Mouse (Mus musculus) 3134 (cell line): ENCODE data around the gene Akap6.
"Not testable (repeated sequence)": the region's sequence is repeated elsewhere in the genome, so short reads cannot be mapped to it uniquely, and the experiment has no call there.

ENCODE experiments used
- DNase-seq: peaks from one replicate; pipeline ENCODE4 v3.0.0-alpha.2; 2011; ENCODE audit warnings: low spot score; ENCODE audit not compliant: insufficient read length; ENCODE audit errors: extremely low read depth

Gene Akap6

DNA sequence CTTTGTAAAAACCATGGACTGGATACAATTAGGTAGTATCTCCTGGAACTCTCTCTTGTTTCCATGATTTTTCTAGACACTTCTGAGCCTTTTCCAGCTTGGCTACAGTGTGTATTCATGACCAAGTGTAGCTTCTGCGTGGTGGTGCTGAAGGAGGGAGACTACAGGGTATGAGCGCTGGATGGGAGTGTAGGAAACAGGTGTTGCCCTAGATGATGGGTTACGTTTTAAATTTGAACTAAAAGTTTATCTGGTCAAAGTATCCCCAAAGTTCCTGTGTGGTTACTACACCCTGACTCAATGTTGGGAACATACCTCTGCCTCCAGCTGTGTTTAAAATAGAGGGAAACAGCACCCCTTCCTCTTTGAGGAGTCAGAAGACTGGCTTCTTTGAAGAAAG, 12.2 kb downstream of the Akap6 start:
- DNase-seq, result no peak

DNA sequence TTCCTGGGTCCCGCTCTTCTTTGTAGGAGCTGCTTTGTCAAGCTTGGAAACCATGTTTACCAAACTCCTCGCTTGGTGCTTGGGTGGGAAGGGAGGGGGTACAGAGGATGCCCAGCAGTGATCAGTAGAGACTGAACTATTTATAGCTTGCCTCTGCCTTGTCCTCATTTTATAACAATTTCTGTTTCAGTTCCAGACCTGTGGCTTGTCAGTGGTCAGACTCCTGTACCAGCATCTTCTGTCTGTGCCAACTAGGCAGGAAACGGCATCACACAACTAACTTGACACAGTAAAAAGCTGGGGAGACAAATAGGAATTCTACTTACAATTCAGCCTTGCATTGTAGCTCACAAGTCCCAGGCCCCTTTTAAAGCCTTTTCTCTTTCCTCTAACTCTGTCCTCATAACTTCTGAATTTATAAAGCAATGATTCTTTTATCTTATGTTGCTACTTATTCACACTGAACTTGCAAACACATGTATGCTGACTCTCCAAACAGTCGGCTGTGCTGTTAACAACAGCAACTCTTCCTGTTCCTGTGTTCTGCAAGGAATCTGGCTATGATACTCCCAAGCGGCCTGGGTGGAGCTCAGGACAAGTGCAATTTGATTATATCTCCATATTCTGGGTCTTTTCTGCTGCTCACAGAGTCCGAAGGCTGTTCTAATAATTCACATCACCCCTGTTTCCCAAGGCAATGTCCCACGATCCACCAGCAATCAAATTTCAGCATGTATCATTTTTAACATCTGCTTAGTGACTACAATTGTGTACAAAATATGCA, 12.9 kb downstream of the Akap6 start:
- DNase-seq, result no peak

DNA sequence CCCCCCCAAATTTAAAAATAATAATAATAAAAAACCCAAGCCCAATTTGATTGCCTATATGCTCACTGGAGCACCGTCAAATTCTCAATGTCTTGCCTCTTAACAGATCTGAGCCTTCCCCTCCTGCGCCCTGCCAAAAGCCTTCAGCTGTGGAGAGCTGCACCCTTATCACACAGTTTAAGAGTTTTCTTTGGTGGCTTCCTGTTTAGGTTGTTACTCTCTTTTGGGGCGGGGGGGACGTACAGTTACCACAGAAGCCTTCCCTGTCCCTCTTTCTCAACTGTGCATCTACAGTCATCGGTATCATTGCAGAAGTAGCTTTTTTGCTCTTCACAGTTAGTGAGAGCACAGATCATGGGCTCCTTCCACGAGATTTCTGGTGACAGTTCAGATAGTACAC, 19.2 kb downstream of the Akap6 start:
- DNase-seq, result no peak

DNA sequence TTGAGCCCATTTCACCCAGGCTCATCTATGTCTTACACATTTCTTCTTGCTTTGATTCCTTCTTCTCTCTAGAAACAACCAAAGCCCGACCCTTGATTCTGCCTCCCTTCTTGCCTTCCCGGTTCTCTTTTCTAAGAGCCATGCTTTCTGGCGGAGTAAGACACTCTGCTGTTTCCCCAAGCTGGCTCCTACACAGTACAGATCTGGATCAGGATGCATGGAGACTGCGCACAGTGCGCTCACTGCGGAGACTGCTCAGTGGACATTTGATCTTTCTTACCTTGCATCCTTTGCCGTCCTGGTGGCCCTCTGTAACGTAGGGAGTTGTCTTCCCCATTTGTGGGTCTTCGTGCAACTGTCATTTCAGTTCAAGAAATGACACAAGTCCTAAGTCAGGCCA, 20.0 kb downstream of the Akap6 start:
- DNase-seq, result no peak

DNA sequence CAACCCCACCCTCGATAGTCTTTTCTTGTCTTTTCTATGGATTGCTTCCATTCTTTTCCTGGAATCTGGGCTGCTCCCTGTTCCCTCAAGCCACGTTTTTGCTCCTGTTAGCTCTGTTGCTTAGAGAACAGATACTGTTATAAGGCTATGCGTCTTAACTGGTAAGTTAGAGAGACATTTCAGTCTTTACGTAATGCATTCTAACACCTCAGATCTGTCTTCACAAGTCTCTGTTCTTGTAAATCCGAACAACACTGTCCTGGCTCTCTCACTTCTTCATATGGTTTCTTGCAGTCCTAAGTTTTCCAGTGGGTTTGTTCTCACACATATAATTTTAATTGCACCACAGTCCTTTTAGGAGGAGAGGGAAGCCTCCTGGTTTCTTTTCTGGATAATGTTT, 20.5 kb downstream of the Akap6 start:
- no peak for DNase-seq

DNA sequence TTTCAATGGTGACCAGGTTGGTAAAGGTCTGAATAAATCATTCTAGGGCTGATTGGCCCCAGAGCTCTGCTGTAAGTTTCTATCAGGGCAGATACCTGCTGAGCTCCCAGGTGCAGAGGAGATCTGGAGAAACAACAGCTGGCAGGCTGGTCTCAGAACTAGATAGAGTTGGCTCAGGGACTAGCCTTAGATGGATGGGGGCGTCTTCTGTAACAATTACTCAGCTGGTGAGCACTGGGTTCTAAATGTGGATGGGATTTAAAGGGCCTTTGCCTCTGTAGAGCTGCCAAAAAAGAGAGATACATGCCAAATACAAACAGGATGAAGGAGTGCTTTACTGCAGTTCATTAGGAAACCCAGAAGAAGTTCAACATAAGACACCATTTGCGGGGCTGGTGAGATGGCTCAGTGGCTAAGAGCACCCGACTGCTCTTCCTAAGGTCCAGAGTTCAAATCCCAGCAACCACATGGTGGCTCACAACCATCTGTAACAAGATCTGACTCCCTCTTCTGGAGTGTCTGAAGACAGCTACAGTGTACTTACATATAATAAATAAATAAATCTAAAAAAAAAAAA, 24.9 kb downstream of the Akap6 start:
- not testable (repeated sequence) for DNase-seq

DNA sequence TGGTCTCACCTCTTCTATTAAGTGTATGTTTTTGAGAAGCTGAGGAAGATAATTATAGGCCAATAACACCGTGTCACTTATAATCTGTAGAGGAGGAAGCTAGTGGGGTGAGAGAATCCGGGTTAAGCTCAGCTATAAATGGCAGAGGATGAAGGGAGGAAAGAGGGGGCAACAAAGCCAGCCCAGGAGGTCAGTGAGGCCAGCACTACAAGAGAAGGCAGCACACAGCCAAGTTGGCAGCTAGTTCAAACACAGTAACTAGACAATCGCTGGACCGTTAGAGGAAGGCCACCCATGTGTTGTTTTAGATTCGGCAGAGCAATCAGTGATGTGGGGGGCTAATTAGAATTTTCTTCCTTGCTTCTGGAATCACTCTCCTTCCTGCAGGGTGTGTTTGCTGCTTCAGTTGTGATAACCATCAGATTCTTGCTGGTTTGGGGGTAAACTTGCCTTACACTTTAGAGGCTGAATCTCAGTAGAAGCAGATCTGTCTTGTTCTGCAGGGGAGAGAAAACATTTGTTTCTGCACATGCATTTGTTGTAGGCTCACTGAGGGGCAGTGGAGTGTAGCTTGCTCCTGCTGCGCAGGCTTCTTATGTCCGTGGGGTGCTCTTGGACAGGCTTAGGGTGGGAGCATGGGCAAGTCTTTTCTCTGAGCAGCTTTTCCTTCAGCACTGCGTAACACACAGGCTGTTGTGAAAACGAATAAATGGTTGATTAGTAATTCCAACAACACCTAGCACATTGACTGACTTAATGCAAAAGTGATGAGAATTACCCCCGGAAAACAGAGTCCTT, 27.4 kb downstream of the Akap6 start:
- no peak for DNase-seq

DNA sequence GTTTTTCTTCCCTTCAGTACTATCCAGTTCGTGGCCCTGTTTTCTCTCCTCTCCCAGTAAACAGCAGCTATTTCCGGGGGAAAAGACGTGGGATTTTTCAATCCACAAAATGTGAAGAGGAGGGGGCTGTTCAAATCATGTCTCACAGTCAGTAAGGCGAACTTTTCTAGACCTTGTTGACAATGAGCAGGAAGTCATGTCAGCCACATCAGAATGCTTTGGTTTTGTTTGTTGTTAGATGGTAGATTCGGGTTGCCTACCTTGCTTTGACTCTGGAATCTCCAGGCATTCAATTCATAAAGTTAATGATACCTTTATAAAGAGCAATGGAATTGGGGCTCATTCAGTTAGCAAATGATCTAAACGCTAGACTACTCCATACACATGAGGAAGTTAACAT, 30.2 kb downstream of the Akap6 start:
- DNase-seq, result no peak

DNA sequence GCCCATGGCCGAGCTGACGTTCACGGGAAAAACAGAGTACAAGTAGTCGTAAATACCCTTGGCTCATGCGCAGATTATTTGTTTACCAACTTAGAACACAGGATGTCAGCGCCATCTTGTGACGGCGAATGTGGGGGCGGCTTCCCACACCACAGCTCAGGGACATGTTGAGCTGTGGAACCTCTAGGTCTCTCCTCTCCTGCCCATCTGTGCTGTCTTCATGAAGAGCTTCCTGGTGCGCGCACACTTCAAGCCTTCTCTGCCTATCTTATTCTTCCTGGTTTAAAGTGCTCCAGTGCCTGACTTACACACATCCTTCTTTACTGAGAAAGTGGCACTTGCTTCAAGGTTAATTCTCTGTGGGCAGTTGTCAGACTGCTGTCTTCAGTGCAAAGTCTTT, 36.0 kb downstream of the Akap6 start:
- DNase-seq, result not testable (repeated sequence)

DNA sequence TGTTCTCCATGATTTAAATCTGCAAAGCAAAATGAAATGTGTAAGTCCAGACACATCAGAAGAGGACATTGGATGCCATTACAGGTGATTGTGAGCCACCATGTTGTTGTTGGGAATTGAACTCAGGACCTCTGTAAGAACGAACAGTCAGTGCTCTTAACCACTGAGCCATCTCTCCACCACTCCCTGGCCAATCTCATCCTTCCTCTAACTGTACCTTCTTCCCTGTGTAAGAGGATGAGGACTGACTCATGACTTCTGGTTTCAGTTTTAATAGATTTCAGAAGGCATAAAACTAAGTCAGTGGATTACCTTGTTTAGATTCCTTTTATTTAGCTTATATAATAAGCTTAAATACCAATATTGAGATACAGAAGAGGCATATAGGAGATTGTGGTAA, 38.0 kb downstream of the Akap6 start:
- DNase-seq, result no peak

DNA sequence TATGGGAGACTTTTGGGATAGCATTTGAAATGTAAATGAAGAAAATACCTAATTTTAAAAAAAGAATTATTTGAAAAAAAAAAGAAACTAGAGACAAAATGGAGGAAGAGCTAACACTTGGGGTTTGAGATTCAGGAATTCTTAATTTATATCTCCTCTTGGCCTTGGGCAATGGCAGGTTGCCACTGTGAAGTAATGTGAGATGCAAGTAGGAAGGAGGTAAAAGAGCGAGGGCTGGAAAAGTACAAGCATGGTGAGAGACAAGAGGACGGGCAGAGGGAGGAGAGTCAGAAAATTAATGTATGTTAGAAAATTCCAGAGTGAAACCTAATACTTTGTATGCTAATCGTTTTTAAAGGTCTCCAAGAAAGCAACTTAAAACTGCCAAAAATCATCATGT, 40.1 kb downstream of the Akap6 start:
- DNase-seq, result no peak

DNA sequence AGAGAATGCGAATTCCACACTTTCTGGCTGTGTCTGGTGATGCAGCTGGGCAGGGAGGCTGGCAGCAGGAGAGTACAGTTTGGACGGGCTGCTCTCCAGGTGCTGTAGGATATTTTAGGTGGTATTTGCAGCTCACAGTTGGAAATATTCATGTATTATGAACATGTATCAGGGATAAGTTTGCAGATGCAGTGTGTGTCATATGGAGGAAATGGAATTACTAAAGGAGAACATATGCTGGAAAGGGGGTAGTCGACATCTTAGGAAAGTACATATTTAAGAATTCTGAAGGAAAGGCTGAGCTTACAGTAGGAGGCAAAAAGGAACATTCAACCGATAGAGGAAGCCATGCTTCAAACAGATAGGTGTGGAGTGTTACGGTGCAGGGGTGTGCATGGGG, 42.6 kb downstream of the Akap6 start:
- DNase-seq, result no peak

DNA sequence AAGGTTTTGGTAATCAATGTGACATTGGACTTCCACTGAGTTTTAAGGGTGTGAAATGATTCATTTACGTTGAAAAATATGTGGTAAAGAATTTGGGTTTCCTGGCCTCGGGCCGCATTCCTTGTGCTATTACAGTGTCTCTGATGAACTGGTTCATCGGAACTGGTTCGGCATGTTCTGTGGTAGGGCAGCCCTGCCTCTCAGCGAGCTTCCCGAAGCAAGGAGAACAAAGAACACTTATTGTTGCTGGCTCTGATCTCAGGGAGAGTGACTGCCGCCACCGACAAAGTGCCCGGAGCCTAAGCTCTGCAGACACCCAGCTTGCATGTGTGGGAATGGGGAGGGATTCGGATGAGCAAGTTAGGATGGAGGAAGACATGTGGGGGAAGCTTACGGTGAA, 50.8 kb downstream of the Akap6 start:
- DNase-seq, result no peak

DNA sequence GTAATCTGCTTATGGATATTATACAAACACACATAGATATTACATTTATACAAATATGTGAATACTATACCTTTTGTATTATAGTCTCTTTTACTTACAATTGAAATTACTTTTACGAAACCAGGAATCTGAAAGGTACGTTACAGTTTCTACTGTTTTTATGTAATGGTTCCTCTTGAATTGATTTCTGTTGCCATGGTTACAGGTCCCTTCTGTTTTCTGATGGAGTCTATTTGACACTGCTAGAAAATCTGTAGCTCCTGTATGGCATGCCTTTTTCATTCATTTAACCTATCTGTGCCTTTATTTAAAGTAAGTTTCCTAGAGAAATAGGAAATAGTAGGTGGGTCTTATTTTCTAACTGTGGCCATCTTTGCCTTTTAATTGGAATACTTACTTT, 56.5 kb downstream of the Akap6 start:
- no peak for DNase-seq

DNA sequence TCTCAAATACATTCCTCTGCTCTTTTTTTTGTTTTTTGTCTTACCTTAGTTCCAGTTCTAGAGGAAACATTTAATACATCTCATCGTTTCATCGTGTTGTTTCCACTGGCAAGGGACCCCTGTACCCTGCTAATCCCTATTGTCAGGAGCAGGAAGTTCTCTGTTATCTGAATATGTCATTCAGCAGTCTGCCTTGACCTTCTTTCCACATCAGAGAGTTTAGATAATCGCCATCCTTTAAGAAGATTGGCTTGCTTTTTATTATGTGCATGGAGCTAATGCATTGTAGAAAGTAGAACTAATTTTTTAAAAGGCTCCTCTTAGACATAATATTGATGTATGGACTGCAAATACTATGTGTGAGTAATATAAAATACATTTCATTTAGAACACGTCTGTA, 58.7 kb downstream of the Akap6 start:
- no peak for DNase-seq

DNA sequence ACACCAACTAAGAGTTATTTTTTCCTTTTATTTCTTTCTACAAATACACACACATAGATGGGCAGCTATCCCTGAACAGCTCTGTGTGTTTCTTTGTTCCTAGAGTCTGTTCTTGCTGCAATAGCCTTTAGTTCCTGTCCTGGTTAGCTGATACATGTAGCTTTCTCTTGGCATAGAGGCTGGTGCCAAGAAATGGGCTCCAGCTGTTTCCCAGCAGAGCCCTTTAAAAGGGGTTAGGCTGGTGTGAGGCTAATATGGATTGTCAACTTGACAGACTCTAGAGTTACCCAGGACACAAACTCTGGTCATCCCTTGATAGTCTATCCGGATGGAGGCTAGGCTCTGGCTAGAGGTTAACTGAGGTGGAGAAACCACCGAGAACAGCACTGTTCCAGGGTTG, 64.9 kb downstream of the Akap6 start:
- no peak for DNase-seq

DNA sequence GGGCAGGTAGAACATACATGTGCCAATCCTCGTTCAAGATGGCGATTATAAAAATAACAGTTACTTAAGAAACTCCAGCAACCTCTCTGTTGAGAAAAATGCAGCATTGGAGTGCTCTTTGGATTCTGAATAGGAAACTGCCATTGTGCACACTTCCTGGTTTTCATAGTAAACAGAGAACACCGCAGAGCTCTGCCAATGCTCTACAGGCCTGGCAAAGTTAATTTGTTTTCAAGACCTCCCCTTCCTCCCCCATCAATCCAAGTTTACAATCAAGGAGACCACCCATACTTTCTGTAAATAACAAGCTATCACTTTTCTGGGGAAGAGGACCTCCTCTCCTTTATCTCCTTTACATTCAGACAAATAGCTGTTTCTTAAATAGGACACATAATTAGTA, 65.6 kb downstream of the Akap6 start:
- DNase-seq, result no peak

DNA sequence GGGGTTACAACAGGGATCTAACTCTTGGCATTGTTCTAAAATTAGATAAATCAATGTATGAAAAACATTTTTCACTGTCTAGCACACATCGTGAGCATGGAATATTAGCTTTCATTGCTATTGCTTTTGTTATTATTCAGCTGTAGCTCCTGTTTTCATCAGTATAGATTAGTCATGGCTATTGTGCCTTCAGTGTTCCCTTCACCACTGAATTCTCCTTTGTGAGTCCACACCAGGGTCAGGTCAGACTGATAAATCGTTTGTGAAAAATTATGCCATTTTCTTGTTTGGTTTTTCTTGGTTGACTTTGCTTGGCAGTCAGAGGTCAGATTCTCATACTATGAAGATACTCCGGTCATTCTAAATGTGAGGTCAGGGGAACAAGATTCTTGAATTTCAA, 70.4 kb downstream of the Akap6 start:
- no peak for DNase-seq

DNA sequence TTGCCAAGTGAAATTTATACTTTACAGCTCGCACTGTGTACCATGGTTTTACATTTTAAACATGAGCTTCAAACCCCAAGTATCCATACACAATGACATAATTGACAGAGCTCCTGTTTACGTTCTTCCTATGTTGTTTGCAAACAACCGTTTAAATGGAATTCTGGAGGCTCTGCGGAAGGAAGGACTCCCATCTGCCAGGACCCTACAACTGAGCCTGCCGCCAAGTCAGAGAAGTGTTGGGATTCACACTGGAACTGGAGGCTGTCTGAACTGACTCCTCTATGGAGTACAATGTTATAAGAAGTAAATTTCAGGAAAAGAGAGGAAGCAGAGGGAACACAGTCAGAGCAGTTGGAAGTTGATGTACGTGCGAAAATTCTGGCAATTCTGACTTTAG, 72.7 kb downstream of the Akap6 start:
- no peak for DNase-seq

DNA sequence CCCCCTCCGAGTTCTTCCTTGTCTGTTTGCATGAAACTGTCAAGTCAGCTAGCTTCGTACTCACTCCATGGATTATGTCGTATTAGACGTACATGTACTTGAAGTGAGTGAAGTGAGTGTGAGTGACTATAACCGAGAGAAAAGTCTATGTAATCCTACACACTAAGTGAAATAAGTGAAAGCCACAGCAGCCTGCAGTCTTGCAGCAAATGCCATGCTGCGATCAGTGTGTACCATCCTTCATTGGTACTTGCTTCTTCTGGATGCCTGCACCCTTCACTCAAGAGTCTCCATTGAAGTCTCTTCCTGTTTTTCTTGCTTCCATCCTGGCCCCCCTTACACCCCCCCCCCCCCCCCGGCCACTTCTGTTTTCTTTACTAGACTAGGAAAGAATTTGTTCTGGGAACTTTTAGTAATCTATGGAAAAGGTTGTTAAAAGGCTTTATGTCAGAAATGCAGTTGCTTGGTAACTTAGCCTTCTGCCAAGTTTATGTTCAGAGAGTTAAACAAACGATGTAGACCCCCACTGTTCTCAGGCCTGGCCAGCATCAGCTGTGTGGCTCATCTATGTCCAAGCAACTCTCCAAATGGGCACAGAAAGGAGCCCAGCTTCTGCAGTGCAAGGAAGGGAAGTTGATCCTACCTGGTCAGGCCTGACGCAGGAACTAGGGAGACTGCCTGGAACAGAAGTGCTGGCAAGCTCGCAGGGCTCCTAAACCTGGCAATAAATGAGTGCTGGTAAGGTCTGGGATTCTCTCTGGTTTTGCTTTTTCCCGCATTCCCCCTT, 73.5 kb downstream of the Akap6 start:
- DNase-seq, result no peak

DNA sequence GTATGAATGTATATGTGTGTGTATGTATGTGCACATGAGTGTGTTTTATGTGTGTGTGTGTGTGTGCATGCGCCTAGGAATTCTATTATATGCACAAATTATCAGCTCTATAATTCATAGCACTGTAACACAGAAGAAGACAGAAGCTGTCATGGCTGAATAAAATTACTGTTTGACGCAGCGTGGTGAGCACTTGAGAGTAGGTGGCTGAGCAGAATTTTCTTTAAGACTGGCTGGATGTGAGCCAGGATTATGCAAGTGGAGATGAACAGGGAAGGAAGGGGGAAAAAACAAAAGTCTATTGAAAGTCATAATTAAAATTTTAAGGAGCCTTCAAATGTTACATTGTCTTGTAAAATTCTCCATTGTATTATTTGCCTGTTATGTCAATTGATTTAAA, 74.7 kb downstream of the Akap6 start:
- DNase-seq, result no peak
